Mouse (Mus musculus): ENCODE data around the gene Bud23. TPM values are rescaled to one million over a fixed set of nuclear protein-coding genes. Genes with fewer than 3 reads are reported as not detected.
"Not testable (repeated sequence)": the region's sequence is repeated elsewhere in the genome, so short reads cannot be mapped to it uniquely, and the experiment has no call there.

Gene Bud23
- polyA plus RNA-seq, 1 experiment from 2014 or later, result 115 TPM

DNA sequence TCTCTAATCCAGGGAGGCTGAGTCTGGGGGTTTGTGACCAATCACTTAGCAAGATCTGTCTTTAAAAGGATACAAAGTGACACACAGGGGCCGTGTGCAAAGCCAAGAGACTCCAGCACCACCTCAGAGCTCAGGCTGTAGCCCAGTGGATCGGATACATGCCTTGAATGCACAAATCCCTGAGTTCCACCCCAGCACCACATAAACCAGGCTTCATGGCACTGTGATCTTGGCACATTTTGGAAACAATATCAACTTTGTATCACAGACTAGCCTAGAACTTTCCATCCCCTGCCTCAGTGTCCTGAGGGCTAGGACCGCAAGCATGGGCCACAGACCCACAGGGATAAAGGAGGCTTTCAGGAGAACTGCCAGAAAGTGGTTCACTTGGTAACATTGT, 1.2 kb upstream of the Bud23 start:
- ATAC-seq (ENCODE audit: insufficient number of reproducible peaks, low FRiP score, low TSS enrichment, low read depth), result no peak
- WGBS, result 92% methylated on average over 3 of the region's 3 CpGs
- Histone ChIP-seq H3K4me1 (peaks cover 20% of the 10 kb centered on the region), H3K36me3 (peaks cover 29% of the 10 kb centered on the region), H3K9me3 (replicated peaks) (no peaks in the 10 kb centered on the region), H3K27ac (replicated peaks) (no peak overlapping the region), H3K27me3 (no peaks in the 10 kb centered on the region), H3K4me3 (replicated peaks) (no peak overlapping the region), H3K9ac (no peak overlapping the region), H3K4me2 (replicated peaks) (no peak overlapping the region)

DNA sequence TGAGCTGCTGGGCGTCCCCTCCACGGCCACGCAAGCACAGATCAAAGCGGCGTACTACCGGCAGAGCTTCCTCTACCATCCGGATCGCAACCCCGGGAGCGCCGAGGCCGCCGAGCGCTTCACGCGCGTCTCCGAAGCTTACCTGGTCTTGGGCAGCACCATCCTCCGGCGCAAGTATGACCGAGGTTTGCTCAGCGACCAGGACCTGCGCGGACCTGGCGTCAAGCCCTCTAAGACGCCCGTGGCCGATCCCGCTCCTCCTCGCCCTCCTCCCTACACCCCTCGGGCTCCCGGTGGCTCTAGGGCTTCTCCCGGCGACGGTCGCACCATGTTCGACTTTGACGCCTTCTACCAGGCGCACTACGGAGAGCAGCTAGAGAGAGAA, 385 bp downstream of the Bud23 start:
- peak overlapping the region; percentile 66; the same call in 1 of the 2 replicates for H3K27ac ChIP-seq (replicated peaks)
- no peak for ATAC-seq (ENCODE audit: insufficient number of reproducible peaks, low FRiP score, low TSS enrichment, low read depth)
- H3K4me3 ChIP-seq (replicated peaks), result peak overlapping the region; percentile 97
- WGBS, result 0% methylated on average over 40 of the region's 40 CpGs
- peaks cover 20% of the 10 kb centered on the region for H3K4me1 ChIP-seq
- H3K27me3 ChIP-seq, result no peaks in the 10 kb centered on the region
- H3K9me3 ChIP-seq (replicated peaks), result no peaks in the 10 kb centered on the region
- H3K36me3 ChIP-seq, result peaks cover 44% of the 10 kb centered on the region
- peak overlapping the region; percentile 87 for H3K4me2 ChIP-seq (replicated peaks)
- H3K9ac ChIP-seq, result peak overlapping the region; percentile 85

DNA sequence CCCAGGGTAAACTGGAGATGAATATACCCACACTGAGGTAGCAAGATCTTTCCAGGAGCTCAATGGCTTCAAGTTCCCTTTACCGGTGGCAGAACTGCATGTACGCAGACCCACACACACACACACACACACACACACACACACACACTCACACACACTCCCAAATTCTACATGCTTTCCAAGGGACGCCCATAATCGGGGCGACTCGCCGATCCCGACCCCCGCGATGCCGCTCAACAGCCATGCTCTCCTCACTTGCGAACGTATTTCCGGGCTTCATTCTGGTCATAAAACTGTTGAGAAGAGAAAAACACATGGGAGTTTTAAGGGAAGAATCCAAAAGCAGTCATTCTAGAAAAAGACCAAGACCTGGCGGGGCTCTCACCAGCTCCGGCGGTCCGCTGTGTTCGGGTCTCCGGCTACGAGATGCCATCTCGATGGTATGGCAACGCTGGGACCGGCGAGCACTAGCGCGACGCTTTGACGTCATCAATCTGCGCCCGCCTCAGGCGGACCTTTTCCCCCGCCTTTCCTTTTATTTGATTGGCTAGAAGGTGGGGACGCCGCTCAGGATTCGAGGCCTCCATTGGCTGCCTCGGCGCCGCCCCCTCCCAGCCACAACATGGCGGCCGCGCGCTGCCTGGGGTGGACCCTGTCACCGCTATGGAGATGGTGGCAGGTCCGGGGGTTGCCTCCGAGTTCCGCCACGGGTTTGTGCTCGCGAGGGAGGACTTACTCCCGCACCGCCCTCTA, 954 bp downstream of the Bud23 start, which contains the start of gene Dnajc30:
Gene Dnajc30, plus strand, starts transcription at position 574 of the 753 bp plus-strand sequence.
- Histone ChIP-seq H3K4me3 (replicated peaks) (peak within 1 kb of the TSS; percentile 97), H3K27me3 (no peaks in the 10 kb centered on the region), H3K9ac (peak within 1 kb of the TSS; percentile 85), H3K36me3 (peaks cover 50% of the 10 kb centered on the region), H3K4me2 (replicated peaks) (peak within 1 kb of the TSS; percentile 87), H3K27ac (replicated peaks) (peak within 1 kb of the TSS; percentile 66; the same call in 1 of the 2 replicates), H3K4me1 (peaks cover 20% of the 10 kb centered on the region), H3K9me3 (replicated peaks) (no peaks in the 10 kb centered on the region)
- ATAC-seq (ENCODE audit: insufficient number of reproducible peaks, low FRiP score, low TSS enrichment, low read depth), result peak; percentile 95
- under 1% methylated on average over 52 of the region's 52 CpGs for WGBS

DNA sequence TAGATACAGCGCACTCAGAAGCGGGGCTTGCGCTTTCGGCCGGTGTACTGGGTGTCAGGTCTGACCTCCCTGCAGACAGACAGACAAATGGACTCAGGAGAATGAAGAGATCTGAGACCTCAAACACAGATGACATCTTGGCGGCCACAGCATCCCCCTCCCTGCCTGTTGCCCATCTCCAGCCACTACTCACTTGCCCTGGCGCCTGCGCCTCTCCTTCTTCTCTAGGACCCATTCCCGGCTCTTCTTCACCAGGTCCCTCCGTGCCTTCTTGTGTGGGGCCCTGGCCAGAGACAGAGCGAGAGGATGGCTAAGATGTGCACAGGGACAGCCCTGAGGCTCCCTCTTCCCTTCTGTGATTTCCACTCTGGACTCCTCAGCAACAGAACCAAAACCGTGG, 11.4 kb downstream of the Bud23 start:
- Histone ChIP-seq H3K36me3 (peaks cover 75% of the 10 kb centered on the region), H3K27ac (replicated peaks) (no peak overlapping the region)
- WGBS, result 89% methylated on average over 12 of the region's 12 CpGs

DNA sequence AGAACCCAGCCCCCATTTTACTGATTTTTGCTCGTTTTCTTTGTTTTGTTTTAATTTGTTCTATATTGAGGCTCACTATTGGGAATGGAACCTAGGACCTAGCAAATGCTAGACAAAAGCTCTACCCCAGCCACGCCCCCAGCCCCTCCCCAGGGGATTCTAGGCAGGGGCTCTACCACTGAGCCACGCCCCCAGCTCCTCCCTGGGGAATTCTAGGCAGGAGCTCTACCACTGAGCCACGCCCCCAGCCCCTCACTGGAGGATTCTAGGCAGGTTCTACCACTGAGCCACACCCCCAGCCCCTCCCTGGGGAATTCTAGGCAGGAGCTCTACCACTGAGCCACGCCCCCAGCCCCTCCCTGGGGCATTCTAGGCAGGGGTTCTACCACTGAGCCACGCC, 15.5 kb downstream of the Bud23 start:
- H3K9ac ChIP-seq; H3K27ac ChIP-seq (replicated peaks); H3K4me2 ChIP-seq (replicated peaks); H3K4me1 ChIP-seq; H3K27me3 ChIP-seq; H3K4me3 ChIP-seq (replicated peaks); ATAC-seq (ENCODE audit: insufficient number of reproducible peaks, low FRiP score, low TSS enrichment, low read depth); H3K9me3 ChIP-seq (replicated peaks): not testable (repeated sequence)
- peaks cover 69% of the 10 kb centered on the region for H3K36me3 ChIP-seq
- WGBS, result 85% methylated on average over 6 of the region's 6 CpGs

More for the DNA sequence above, 11.4 kb downstream of the Bud23 start:
- H3K4me2 ChIP-seq (replicated peaks), result no peak overlapping the region
- no peak overlapping the region for H3K9ac ChIP-seq
- H3K4me3 ChIP-seq (replicated peaks), result no peak overlapping the region
- H3K27me3 ChIP-seq, result no peaks in the 10 kb centered on the region
- H3K9me3 ChIP-seq (replicated peaks), result no peaks in the 10 kb centered on the region
- H3K4me1 ChIP-seq, result no peaks in the 10 kb centered on the region
- no peak for ATAC-seq (ENCODE audit: insufficient number of reproducible peaks, low FRiP score, low TSS enrichment, low read depth)

DNA sequence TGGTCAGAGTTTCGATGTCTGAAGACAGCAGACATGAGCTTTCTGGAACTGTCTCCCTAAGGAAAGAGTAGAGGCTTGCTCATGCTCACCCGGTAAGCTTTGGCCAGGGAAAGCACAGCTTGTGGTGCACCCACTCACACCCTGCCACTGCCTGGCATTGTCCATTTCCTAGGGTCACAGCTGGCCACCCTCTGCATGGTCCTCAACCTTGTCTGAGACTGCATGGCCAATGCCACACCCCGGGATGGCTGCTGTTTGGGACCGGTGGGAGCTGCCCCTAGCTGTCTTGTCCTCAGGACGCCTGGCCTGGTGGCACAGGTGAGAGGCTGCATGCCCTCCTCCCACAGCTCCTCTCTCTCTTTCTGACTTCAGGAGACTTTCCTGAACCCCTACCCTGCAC, 16.2 kb downstream of the Bud23 start:
- Histone ChIP-seq H3K36me3 (peaks cover 65% of the 10 kb centered on the region), H3K4me3 (replicated peaks) (no peak overlapping the region), H3K4me1 (no peaks in the 10 kb centered on the region), H3K27ac (replicated peaks) (no peak overlapping the region), H3K9ac (no peak overlapping the region), H3K4me2 (replicated peaks) (no peak overlapping the region), H3K27me3 (no peaks in the 10 kb centered on the region), H3K9me3 (replicated peaks) (no peaks in the 10 kb centered on the region)
- ATAC-seq (ENCODE audit: insufficient number of reproducible peaks, low FRiP score, low TSS enrichment, low read depth), result no peak
- WGBS, result 91% methylated on average over 5 of the region's 5 CpGs

DNA sequence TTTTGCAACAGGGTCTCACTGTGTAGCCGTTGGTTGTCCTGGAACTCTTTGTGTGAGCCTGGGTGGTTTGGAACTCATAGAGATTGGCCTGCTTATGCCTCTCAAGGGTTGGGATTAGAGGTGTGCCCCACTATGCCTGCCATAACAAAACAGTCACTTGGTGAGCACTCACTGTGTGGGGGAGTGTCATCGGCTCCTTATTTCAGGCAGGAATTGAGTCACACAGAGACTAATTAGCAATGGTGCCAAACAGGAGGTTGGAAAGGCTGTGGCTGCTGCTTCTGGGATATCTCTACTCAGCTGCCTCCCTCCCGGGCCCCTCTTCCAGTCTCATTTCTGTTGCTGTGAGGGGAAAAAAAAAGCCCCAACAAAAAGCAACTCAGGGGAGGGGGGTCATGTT, 20.2 kb downstream of the Bud23 start:
- Histone ChIP-seq H3K4me2 (replicated peaks) (no peak overlapping the region), H3K4me3 (replicated peaks) (no peak overlapping the region), H3K9ac (no peak overlapping the region), H3K27me3 (no peaks in the 10 kb centered on the region), H3K36me3 (peaks cover 48% of the 10 kb centered on the region), H3K9me3 (replicated peaks) (no peaks in the 10 kb centered on the region), H3K27ac (replicated peaks) (no peak overlapping the region), H3K4me1 (peaks cover 9% of the 10 kb centered on the region; the same call in 1 of the 2 replicates)
- no peak for ATAC-seq (ENCODE audit: insufficient number of reproducible peaks, low FRiP score, low TSS enrichment, low read depth)
- whole genome bisulfite sequencing, result 88% methylated on average over 3 of the region's 3 CpGs

DNA sequence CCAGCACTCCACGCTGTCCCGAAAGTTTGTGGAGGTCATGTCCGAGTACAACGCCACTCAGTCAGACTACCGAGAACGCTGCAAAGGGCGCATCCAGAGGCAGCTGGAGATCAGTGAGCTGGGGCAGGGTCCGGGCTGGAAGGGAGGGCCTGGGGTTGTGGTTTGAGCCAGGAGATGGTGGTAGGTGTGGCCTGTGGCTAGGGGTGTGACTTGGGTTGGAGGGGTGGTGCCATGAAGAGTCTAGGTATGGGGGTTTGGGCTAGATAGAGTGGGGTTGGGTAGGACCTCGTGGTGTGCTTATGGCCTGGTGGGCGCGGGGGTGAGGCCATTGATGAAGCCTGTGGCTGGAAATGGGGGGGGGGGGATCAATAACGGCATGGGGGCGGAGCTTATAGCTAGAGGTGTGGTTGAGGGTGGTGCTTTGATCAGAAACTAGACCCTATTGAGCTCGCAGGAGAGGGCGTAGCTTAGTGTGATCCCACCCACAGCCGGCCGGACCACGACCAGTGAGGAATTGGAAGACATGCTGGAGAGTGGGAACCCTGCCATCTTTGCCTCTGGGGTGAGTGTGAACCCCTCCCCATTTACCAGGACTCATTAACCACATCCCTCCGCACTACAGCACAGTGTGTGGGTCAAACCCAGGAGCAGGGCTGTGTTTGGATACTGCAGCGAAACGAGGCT, 22.5 kb downstream of the Bud23 start:
- 38% methylated on average over 20 of the region's 21 CpGs for WGBS
- Histone ChIP-seq H3K9me3 (replicated peaks) (no peaks in the 10 kb centered on the region), H3K27me3 (no peaks in the 10 kb centered on the region), H3K4me2 (replicated peaks) (no peak overlapping the region), H3K27ac (replicated peaks) (no peak overlapping the region), H3K9ac (no peak overlapping the region), H3K4me3 (replicated peaks) (no peak overlapping the region), H3K36me3 (peaks cover 45% of the 10 kb centered on the region), H3K4me1 (peaks cover 10% of the 10 kb centered on the region; the same call in 1 of the 2 replicates)
- ATAC-seq (ENCODE audit: insufficient number of reproducible peaks, low FRiP score, low TSS enrichment, low read depth), result no peak

DNA sequence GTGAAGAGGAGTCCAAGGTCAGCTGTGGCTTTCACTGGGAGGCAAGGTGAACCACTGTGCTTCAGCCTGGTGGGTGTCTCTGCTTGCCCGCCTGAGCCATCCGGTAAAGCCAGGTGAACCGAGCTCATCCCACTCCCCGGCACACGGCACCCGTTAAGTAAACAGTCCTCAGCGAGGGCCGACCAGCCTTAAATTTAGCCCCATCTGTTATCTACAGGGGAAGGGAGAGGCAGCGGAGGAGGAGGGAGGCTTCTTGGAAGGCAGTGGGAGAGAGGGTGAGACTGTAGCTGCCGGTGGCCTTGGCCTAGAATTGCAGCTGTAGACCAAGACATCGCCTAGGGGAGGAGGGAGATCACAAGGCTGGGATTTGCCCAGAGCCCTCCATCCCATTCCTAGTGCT, 24.0 kb downstream of the Bud23 start:
- no peak for ATAC-seq (ENCODE audit: insufficient number of reproducible peaks, low FRiP score, low TSS enrichment, low read depth)
- Histone ChIP-seq H3K9ac (no peak overlapping the region), H3K27ac (replicated peaks) (no peak overlapping the region), H3K4me2 (replicated peaks) (no peak overlapping the region), H3K4me3 (replicated peaks) (no peak overlapping the region), H3K36me3 (peaks cover 39% of the 10 kb centered on the region), H3K27me3 (no peaks in the 10 kb centered on the region), H3K4me1 (peaks cover 10% of the 10 kb centered on the region; the same call in 1 of the 2 replicates), H3K9me3 (replicated peaks) (no peaks in the 10 kb centered on the region)
- WGBS, result 82% methylated on average over 11 of the region's 11 CpGs

DNA sequence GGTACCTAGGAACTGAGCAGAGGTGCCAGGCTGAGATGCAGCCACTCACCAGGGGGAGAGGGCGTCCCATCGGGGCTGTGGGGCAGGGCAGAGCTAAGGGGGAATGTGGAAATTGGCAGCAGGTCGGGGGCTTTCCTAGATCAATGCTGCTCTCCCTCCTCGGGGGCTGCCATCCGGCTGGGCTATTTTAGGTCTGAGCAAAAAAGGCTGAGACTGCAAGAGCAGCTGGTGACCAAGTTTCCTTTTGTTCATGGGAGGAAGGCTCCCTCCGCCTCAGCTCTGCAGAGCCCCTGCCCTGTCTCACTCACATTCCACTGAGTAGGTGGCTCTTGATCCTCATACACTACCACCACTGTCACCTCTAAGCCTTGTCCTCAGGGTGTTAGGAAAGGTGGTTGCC, 24.7 kb downstream of the Bud23 start:
- no peak overlapping the region for H3K27ac ChIP-seq (replicated peaks)
- no peak overlapping the region for H3K9ac ChIP-seq
- ATAC-seq (ENCODE audit: insufficient number of reproducible peaks, low FRiP score, low TSS enrichment, low read depth), result no peak
- H3K4me1 ChIP-seq, result peaks cover 10% of the 10 kb centered on the region; the same call in 1 of the 2 replicates
- no peak overlapping the region for H3K4me3 ChIP-seq (replicated peaks)
- peaks cover 32% of the 10 kb centered on the region for H3K36me3 ChIP-seq
- no peaks in the 10 kb centered on the region for H3K27me3 ChIP-seq
- H3K9me3 ChIP-seq (replicated peaks), result no peaks in the 10 kb centered on the region
- 43% methylated on average over 6 of the region's 6 CpGs for WGBS
- H3K4me2 ChIP-seq (replicated peaks), result no peak overlapping the region

DNA sequence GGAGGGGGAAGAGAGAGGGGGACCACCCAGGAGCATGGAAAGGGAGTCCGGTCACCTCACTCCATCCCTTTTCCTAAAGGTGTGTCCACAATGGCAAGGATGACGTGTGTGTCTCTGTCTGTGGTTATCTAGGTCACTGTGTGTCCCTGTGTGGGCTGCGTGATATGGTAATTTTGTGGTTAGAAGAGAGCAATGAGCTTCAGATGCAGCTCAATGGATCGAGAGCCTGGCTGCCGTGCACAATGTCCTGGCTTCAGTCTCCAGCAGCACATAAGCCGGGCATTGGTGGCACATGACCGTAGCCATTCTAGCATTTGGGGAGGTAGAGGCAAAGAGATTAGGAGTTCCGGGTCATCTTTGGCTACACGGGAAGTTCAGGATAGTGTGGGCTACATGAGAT, 25.2 kb downstream of the Bud23 start:
- H3K9ac ChIP-seq, result no peak overlapping the region
- H3K9me3 ChIP-seq (replicated peaks), result no peaks in the 10 kb centered on the region
- no peak overlapping the region for H3K4me3 ChIP-seq (replicated peaks)
- peaks cover 10% of the 10 kb centered on the region; the same call in 1 of the 2 replicates for H3K4me1 ChIP-seq
- no peak for ATAC-seq (ENCODE audit: insufficient number of reproducible peaks, low FRiP score, low TSS enrichment, low read depth)
- H3K36me3 ChIP-seq, result peaks cover 27% of the 10 kb centered on the region; the same call in 1 of the 2 replicates
- no peaks in the 10 kb centered on the region for H3K27me3 ChIP-seq
- no peak overlapping the region for H3K27ac ChIP-seq (replicated peaks)
- no peak overlapping the region for H3K4me2 ChIP-seq (replicated peaks)
- WGBS, result 76% methylated on average over 9 of the region's 9 CpGs

All from embryonic facial prominence, embryonic 15.5 days (tissue).